8 mouse cellular contexts compared by ENCODE assay signal in the genomic region with DNA sequence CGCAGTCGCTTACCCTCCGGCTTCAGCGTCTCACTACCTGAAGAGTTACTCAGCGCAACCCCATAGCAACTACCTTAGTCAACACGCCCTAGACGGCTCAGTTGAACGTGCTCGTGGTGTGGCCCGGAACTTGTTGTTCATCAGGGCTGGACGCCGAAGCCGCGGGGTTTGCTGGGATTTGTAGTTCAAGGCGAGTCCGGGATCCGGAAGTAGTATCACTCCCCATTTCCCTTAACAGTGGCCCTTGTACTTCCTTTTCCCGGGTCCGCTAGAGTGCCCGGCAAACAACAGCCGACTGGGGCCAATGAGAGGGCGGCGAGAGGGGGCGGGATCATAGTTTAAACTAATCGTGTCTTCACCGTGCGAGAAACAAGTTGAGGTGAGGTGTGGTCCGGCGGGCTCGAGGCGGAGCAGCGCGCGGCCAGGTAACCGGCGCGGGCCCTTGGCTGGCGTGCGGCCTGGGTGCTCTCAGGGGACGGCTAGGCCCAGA. TPM values are rescaled to one million over a fixed set of nuclear protein-coding genes. Genes with fewer than 3 reads are reported as not detected.
DNase-seq lines count a peak whose midpoint lies in the region; ATAC-seq lines count a peak whose summit lies in the region.

A gene (minus strand): TSS at position 145 of the 490 bp plus-strand sequence.
A gene (plus strand): TSS at position 361 of the 490 bp plus-strand sequence.

- DNase-seq in B cell, adult 2 months, result peak; percentile 95 to 97
- peak; percentile 99 for DNase-seq in brain, adult 2 months (ENCODE audit: low read depth, low spot score)
- DNase-seq in heart, embryonic 10.5 days (ENCODE audit: low spot score), result peak; percentile 99
- DNase-seq in liver, result peak; percentile 97
- DNase-seq in spleen, postnatal 4 days (ENCODE audit: low spot score in 2 of 2), result peak; percentile 95 to 97

- WGBS in heart, embryonic 10.5 days, result under 1% methylated on average over 40 of the region's 40 CpGs
- WGBS in kidney, embryonic 15.5 days, result under 1% methylated on average over 40 of the region's 40 CpGs

- ATAC-seq in erythroblast, adult 5-6 weeks (replicated peaks; ENCODE audit: low FRiP score, poor library complexity, severe bottlenecking), result peak; percentile 97
- peak; percentile 99 for ATAC-seq in kidney, embryonic 15.5 days (replicated peaks; ENCODE audit: low FRiP score)
- ATAC-seq in monocyte, adult 5-6 weeks (replicated peaks; ENCODE audit: insufficient number of reproducible peaks, low FRiP score, low TSS enrichment, poor library complexity, severe bottlenecking), result peak; percentile 99

- H3K9ac ChIP-seq in kidney, embryonic 15.5 days, result peak within 1 kb of the TSS; percentile 84

- no peaks in the 10 kb centered on the region for H3K9me3 ChIP-seq in heart, embryonic 10.5 days
- no peaks in the 10 kb centered on the region for H3K9me3 ChIP-seq in kidney, embryonic 15.5 days (replicated peaks)

- H3K36me3 ChIP-seq in heart, embryonic 10.5 days, result 0 out of 2 replicates have a peak, but pooled peaks cover 6% of the 10 kb centered on the region
- 0 out of 2 replicates have a peak, but pooled peaks cover 7% of the 10 kb centered on the region for H3K36me3 ChIP-seq in kidney, embryonic 15.5 days

- H3K4me2 ChIP-seq in kidney, embryonic 15.5 days, result peak within 1 kb of the TSS; percentile 71

- peak within 1 kb of the TSS; percentile 94 for H3K27ac ChIP-seq in heart, embryonic 10.5 days
- peak within 1 kb of the TSS; percentile 83 for H3K27ac ChIP-seq in kidney, embryonic 15.5 days

- peak within 1 kb of the TSS; percentile 87 for H3K4me3 ChIP-seq in heart, embryonic 10.5 days
- peak within 1 kb of the TSS; percentile 81 for H3K4me3 ChIP-seq in kidney, embryonic 15.5 days (replicated peaks)

- H3K27me3 ChIP-seq in heart, embryonic 10.5 days (ENCODE audit: insufficient read depth, poor library complexity, severe bottlenecking), result no peaks in the 10 kb centered on the region
- H3K27me3 ChIP-seq in kidney, embryonic 15.5 days, result no peaks in the 10 kb centered on the region

- H3K4me1 ChIP-seq in heart, embryonic 10.5 days, result no peaks in the 10 kb centered on the region
- peaks cover 24% of the 10 kb centered on the region for H3K4me1 ChIP-seq in kidney, embryonic 15.5 days

RNA-seq across cellular contexts. Expression of the first gene that starts in this region (rescaled TPM):
- total RNA-seq in erythroblast, adult 5-6 weeks (2015; ENCODE audit: low replicate concordance), result not detected in 2 replicates
- total RNA-seq in erythroblast, adult 5-6 weeks (2017; ENCODE audit: low replicate concordance), result not detected in 2 replicates
- 7.6 and 9.4 TPM in 2 replicates for polyA plus RNA-seq in heart, embryonic 10.5 days (2016; fragmentation: Nextera tagmentation; extraction: Ambion mirVana)
- polyA plus RNA-seq in kidney, embryonic 15.5 days (2015; fragmentation: Nextera tagmentation; extraction: Ambion mirVana), result 9.2 and 9.9 TPM in 2 replicates
- 0.38 to 8.0 TPM (median 2.7 TPM) in 3 replicates for total RNA-seq in monocyte, adult 5-6 weeks (2017)

RNA-seq across cellular contexts. Expression of the second gene that starts in this region (rescaled TPM):
- total RNA-seq in erythroblast, adult 5-6 weeks (2015; ENCODE audit: low replicate concordance), result 22.3 and 42.0 TPM in 2 replicates
- total RNA-seq in erythroblast, adult 5-6 weeks (2017; ENCODE audit: low replicate concordance), result 64.5 and 110 TPM in 2 replicates
- 58.6 and 59.5 TPM in 2 replicates for polyA plus RNA-seq in heart, embryonic 10.5 days (2016; fragmentation: Nextera tagmentation; extraction: Ambion mirVana)
- 70.1 and 73.5 TPM in 2 replicates for polyA plus RNA-seq in kidney, embryonic 15.5 days (2015; fragmentation: Nextera tagmentation; extraction: Ambion mirVana)
- 118 to 218 TPM (median 126 TPM) in 3 replicates for total RNA-seq in monocyte, adult 5-6 weeks (2017)

Comparison
In these comparisons a context has a peak if more than half of its experiments do, and no peak if none do; other contexts are left out.
1. Peak in every context shown above with its lines: DNase-seq, ATAC-seq, H3K4me3 ChIP-seq and H3K27ac ChIP-seq.